Mouse (Mus musculus) retina, postnatal 7 days (tissue): Measurements from ENCODE around the gene Srebf1.
A peak's percentile ranks its signal among the peaks of the same experiment; 100 is the strongest.

Experiments
- DNase-seq: peaks from one replicate; pipeline ENCODE4 v3.0.0-alpha.2; 2012; ENCODE audit warnings: low read depth, low spot score

The Srebf1 gene

DNA sequence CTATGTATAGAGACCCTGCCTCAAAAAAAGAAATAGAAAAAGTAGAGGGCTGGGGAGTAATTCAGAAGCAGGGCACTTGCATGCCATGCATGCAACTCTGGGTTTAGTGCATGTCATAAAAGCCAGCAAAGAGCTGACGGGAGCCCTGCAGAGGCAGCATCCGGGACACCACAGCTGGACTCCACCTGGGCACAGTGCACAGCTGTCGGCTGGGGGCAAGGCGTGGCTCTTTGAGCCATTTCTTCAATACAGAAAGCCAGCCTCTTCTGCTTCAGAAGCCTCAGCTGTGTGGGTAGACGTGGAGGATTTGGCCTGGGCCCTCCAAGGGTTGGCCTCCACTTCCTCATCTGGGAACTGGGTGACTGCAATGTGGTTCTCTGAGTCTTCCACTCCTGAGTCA, 13.0 kb upstream of the Srebf1 start:
- no peak for DNase-seq

DNA sequence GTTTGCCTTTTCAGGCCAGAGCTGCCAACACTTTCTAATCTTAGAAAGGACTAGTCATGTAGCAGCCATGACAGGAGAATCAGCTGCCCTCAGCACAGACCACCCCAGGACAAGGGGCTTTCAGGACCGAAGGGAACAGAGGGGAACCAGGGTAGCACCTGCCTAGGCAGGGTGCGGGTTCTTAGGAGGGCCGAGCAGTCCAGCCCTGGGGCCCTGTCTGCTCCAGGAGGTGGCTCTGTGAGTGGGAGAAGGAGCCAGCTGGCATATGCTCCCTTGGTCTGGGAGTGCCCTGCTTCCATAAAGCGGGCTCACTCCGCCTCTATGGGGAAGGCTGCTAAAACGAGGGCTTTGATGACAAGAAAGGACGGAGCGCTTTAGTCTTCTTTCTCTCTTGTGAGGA, 10.9 kb upstream of the Srebf1 start:
- DNase-seq, result no peak

GRCm38 (mm10) chr11:60232441-60233058, 10.2 kb upstream of the Srebf1 start:
- no peak for DNase-seq

DNA sequence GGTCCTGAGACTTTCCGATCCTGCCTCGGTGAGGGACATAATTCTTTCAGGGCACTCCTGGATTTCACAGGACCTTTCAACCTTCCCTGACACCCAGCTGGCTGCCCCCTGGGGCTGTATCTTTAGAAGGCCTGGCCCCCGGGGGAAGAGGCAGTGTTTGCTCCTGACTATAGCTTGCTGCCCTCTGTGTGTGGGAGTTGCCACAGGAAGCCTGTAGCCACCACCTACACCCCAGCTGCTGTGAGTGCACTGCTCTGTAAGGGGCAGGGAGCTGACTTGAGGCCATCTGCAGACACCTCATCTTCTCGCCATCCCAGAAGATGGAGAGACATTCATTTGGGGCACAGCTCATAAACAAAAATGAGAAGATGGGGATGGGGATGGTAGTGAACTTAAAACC, 9.6 kb upstream of the Srebf1 start:
- DNase-seq, result no peak

DNA sequence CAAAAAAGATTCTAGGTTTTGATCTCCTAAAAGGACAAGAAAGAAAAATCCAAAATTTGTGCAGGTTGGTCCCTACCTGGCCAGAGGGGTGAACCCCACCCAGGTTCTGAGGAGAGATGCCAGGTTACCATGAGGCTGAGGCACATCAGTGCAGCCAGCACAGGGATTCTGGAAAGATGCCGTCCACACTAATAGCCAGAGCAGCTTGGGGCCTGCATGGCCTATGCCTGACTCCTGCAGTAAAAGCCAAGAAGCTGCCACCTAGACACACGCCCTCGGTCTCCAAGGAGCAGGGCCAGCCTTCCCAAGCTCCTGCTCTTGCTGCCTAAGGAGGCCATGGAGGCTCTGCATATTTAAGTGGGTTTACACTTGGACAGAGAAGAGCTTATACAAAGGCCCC, 8.9 kb upstream of the Srebf1 start:
- DNase-seq, result no peak

GRCm38 (mm10) chr11:60230512-60230911, 8.1 kb upstream of the Srebf1 start:
- no peak for DNase-seq

GRCm38 (mm10) chr11:60229821-60230220, 7.4 kb upstream of the Srebf1 start:
- no peak for DNase-seq

- no peak for DNase-seq
These were observed 6.1 kb upstream of the Srebf1 start for GRCm38 (mm10) chr11:60228525-60228924.

DNA sequence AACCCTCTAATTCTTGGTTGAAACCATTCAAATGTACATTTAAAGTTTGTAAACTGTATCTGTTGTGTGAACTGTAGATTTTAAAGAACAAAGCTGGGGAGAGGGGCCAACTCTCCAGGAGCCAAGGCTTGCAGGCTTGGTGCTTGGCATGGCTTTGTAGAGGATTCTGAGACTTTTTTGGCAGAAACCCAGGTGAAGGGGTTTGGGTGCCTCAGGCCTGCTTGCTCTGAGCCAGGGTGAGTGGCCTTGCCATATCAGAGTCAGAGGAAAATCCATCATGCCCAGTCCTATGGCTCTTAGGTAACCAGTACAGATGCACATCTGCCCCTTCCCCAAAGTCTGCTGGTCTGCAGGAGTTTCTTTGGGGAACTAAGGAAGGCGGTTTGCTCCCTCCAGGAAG, 3.5 kb upstream of the Srebf1 start:
- DNase-seq, result no peak

- DNase-seq, result no peak
These were observed 2.3 kb upstream of the Srebf1 start for GRCm38 (mm10) chr11:60224676-60225075.

GRCm38 (mm10) chr11:60222085-60222468, 304 bp downstream of the Srebf1 start:
- DNase-seq, result no peak

DNA sequence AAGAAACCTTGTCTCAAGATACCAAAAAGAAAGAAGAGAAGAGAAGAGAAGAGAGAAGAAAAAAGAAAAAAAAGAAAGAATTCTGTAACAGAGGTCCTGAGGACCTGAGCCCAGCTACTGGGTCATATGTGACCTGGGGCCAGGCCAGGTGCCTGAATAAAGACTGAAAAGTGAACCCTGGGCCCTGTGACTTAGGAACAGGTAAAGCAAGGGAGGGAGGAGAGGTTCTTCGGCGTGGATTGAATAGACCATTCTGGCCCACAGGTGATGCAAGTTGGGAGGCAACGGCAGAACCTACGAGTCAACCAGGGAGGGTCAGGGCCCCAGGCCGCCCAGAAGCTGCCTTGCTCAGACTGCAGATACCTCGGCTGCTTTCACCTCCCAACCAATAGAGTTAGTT, 956 bp downstream of the Srebf1 start:
- DNase-seq, result no peak

- DNase-seq, result peak; percentile 82
These were observed 2.0 kb downstream of the Srebf1 start for GRCm38 (mm10) chr11:60220291-60220804.

GRCm38 (mm10) chr11:60219609-60220008, 2.8 kb downstream of the Srebf1 start:
- no peak for DNase-seq

- DNase-seq, result no peak
These were observed 4.9 kb downstream of the Srebf1 start for GRCm38 (mm10) chr11:60217467-60217866.

GRCm38 (mm10) chr11:60216671-60217070, 5.7 kb downstream of the Srebf1 start:
- DNase-seq, result no peak

DNA sequence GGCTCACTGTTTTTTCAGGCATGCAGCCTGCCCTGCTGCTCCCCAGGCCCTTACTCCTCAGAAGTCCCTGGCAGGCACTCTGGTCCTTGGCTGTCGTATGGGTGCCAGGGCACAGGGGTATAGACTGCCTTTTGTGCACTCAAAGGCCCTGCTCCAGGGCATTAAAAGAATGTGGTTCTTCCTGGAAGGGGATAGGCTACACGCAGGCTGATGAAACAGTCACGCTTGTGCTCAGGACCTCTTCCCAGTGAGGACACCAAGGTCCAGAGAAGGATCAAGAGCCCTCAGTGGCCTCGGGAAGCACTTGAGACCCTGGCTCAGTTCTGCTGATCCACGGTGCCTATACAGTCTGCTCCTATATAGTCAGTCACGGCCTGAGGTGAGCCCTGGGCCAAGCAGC, 9.1 kb downstream of the Srebf1 start:
- no peak for DNase-seq

DNA sequence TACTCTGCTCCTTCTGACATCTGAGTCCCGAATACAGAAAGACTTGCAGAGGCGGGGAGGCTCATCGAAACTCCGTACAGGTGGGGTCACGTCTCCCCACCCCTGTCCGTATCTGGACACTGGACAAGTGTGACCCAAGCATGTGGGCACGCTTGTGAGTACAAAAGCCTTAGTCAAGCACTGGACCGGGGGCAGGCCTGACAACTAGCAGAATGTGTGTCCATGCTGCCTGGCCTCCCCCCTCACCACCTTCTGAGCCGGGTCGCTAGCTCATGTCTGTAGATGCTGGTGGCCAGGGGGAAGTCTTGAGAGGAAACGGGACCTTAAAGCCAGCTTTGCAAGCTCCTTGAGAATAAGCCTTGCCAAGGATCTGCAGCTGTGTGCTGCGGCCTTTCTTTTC, 10.6 kb downstream of the Srebf1 start:
- no peak for DNase-seq

DNA sequence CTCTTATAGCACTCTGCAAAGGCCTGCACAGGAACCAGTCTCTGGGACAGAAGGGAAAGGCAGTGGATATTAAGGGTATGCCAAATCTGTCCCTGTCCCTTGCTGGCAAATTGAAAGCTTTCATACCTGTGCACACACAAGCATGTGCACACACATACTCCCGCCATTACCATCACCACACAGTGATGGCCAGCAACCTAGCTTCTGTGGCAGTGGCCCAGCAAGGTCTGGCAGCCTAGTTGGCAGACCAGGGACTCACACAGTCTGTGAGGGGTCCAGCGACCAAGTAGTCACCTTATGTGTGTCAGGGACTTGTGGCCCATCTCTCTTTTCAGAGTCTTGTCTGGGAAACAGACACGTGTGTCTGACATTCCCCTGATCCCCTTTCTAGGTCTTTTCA, 11.2 kb downstream of the Srebf1 start:
- DNase-seq, result no peak

DNA sequence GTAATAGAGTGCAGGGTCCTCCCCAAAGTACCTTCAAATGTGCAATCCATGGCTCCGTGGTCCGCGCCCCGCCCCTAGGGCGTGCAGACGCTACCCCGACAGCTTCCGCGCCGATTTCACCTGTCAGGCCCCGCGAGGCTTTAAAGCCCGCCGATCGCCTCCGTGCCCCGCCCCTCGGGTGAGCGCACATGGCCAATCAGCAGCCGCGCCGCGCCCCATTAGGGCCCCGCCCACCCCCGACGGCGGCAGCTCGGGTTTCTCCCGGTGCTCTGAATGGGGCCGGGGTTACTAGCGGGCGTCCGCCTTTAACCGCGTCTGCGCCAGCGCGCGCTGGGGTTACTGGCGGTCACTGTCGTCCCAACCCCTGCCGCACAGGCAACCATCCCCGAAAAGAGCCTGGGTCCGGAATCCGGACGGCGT, 12.1 kb downstream of the Srebf1 start:
- DNase-seq, result peak; percentile 88

DNA sequence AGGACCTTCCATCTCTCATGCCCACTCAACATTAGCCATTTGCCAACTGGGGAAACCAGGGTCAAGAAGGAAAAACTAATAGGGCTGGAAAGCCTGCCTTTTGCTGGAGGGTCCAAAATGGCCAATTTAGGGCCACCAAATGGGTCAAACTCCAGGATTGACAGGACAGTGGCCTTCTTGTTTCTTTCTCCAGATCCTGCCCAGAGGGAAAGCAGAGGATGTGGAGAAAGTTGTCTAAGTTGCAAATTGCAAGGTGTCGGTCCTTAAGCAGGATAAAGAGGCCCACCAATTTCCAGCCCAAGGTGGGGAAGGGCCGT, 12.5 kb downstream of the Srebf1 start:
- DNase-seq, result no peak

DNA sequence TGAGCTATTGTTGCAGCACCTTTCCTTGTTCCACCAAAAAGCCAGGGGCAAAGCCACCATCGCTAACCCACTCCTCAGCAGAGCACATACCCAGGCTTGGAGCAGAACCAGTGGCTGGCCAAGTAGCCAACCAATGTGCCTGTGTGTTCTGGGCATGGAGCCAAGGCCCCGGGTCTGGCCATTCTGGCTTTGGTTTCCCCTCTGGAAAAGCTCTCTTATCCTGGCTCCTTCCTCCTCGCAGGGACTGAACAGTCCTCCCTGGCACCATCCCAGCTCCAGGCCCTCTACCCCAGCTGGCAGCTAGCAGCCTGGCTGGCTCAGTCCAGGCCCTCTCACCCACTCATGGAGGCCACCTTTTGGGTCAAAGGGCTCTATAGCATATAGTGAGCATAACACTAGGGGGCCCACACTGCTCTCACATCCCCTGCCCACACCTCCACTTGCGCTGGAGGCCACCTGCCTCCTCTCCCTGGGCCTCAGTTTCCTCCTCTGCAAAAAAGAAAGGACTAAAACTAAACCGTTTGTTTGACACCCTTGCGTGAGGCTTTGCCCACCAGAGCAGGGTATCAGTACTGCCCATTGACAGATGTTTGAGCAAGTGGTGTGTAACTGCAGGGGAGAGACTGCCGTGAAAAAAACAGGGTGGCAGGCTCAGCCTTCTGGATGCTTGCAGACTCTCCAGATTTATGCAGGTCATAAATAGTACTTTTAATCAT, 13.0 kb downstream of the Srebf1 start:
- DNase-seq, result peak; percentile 46

- no peak for DNase-seq
These were observed 13.7 kb downstream of the Srebf1 start for GRCm38 (mm10) chr11:60208712-60209111.

DNA sequence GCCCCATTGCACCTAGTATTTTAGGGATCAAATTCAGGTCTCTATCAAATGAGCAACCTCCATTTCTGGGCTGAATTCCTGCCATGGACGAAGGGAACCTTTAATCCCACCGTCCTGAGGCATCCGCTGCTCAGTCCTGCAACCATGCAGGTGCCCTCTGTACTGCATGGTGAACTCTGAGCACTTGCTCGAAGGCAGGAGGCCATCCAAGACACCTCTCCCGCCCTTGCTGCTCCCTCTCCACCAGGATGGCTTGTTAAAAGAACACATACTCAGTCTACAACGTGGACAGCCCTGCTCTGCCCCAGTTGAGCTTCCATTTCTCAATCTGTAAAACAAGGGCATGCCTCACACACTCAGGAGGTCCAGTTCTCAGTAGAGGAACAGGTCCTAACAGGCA, 14.2 kb downstream of the Srebf1 start:
- no peak for DNase-seq
